Mouse (Mus musculus): Measurements from ENCODE around the gene Gm48552.

The Gm48552 gene

DNA sequence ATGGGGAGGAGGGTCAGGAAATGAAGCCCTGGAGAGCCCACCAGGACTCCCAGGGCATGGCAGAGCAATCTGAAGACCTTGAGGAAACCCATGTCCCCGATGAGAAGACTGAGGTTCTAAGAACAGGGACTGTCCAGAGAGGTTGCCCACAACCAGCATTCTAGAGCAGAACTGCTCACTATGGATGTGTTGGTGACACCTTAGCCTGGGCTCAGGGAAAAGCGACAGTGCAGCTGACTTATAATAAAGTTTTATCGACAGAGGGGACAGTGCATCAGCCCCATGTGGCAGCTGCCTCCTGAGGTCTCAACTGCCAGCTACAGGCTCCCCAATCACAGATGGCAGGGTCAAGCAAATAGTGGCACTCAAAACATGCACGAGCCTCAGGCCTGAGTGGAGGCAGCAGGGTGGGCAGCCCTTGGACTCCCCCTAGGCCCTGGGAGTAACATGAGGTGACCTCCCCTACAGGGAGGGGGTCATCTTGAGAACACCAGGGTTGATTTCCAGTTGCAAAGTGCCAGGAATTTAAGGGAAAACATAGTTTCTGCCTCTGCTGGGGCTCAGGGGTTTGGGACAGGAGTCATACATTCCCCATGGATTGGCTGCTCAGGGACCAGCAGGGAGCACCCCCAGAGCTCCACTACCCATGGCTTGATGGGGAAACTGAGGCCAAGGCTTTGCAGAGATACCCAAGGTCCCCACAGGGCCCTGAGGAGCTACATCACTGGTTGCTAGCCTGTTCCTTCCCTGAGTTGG, 32.4 kb downstream of the Gm48552 start:
- DNase-seq = no peak

DNA sequence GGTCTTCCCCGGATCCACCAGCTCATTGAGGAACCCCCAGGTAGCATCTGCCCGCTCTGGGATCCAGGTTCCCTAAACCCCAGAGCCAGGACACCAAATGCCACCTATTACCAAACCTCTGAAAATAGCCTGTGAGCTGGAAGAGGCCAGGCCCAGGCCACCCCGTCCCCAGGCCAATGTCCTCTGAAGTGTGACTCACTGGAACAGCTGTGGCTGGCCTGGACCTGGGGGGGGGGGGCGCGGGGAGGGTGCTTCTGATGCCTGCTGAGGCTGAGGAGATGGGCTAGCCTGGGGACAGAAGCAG, 32.9 kb downstream of the Gm48552 start:
- no peak for DNase-seq

DNA sequence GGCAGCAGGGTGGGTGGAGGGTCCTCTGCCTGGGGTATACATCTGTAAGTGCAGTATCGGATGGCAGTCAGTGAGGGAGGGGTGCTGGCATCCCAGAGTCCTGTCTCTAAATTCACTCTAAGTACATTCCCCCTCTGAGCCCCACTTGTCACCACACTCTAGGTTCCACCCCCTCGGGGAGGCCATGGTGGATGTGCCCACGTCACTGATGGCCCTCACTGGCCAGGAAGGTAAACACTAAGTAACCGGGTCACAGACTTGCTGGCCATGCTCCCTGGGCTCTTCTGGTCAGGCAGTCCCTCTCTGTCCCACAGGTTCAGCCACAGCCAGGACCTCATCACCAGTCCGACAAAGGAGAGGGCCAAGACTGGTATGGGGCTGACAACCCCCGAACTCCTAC, 33.4 kb downstream of the Gm48552 start:
- DNase-seq = no peak

DNA sequence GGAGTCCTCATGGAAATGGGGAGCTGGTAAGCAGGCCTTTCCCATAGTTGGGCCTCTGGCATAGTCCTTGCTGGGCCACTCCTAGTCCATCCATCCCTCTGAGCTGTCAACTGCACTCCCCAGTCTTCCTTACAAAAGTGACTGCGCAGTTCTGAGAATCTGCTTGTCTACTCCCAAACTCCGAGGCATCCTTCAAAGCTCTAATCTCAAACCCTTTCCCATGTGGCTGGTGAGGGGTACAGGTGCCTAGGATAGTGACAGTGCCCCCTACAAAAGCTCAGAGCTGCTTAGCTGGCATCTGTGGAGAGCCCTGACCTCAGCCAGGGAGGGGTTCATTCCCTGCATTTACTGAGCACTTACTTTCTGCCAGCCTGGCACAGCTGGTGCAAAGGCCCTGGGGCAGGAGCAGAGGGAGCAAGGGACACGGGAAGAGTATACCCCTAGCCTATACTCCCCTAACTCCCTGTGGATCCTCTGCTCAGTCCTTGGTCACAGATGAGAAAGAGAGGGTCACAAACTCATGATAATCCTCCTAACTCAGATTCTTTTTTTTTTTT, 33.9 kb downstream of the Gm48552 start:
- DNase-seq = no peak

DNA sequence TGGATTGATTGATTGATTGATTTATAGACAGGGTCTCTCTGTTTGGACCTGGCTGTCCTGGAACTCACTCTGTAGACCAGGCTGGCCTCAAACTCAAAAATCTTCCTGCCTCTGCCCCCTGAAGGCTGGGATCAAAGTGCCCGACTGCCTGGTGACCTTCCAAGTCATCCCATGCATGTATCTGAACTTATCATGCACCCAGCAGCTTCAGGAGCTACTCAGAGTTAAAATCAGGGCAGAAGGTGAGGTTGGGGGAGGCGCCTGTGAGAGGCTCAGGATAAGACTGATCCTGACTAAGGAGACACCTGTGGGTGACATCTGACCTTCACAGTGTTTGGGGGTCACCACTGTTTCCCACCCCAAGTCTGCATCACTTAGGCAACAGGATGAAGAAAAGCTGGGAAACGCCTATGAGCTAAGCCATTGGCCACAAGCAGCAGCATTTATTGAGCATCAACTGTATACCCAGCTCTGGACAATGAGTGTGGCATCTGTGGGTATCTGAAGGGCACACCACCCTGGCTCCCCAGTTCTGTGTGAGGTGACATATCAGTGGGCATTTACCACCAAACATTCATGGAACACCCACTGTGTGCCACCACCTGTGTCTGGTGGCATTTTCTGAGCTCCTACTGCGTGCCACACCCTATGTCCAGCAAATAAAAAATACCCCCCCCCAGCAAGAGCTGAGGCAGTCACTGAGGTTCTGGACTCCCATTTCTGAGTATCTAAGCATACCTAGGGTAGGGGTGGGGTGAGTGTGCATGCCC, 34.9 kb downstream of the Gm48552 start:
- DNase-seq = no peak

DNA sequence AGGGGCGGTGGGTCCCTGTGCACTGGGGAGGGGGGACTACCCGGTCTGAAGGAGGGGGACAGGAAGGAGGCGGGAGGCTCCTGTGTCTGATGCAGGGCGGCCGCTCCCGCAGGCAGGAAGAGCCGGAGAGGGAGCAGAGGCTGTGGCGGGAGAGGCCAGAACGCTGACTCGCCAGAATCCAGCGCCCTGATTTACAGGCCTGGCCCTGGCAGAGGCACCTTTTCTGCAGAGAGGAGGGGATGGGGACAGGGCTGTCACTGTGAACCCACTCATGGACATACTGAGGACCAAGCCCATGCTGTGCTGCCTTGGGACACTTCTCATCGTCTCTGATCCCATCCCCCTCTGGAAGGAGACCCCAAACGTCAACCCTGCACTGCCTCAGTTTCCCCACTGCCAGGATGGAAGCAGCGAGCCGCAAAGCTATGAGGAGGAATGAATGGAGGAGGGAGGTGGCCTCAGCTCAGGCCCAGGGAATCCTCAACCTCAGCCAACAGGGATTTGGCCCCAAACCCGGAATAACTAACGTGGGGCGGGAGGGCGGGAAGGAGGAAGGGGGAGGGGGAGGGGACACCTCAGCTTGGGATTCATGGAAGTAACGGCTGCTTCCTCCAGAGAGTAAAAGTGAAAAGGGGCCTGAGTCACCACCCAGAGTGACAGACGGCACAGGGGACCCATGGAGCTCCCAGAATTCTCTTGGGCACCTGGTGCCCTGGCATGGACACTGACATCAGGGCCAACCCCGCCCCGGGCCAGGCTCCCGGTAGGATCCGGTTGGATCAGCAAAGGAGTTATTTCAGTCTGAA, 35.6 kb downstream of the Gm48552 start:
- no peak for DNase-seq

DNA sequence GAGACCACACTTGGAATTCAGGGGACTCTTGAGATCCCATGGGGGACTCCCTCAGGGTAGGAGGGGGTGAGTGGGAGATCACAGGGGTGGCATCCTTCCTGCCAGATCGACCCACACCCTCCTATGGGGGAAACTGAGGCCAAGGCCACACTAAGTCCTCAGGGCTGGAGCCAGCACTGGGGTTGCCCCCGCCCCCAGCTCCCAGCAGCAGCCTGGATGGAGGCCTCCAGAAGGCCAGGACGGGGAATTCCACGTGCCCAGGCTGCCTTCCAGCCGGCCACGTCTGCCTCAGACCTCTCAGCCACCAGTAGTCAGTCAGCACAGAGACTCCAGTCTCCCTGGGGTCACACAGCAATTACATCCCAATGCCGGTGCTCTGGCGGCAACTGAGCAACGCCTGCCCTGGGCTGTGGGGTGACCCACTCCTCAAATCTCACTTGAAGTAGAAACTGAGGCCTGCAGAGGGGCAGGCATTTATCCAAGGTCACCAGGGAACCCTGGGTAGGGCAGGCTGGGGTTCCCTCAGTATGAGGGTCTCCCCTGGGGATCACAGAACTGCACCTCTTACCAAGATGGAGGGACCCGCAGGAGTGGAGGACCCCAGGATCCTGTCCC, 36.5 kb downstream of the Gm48552 start:
- DNase-seq = no peak

DNA sequence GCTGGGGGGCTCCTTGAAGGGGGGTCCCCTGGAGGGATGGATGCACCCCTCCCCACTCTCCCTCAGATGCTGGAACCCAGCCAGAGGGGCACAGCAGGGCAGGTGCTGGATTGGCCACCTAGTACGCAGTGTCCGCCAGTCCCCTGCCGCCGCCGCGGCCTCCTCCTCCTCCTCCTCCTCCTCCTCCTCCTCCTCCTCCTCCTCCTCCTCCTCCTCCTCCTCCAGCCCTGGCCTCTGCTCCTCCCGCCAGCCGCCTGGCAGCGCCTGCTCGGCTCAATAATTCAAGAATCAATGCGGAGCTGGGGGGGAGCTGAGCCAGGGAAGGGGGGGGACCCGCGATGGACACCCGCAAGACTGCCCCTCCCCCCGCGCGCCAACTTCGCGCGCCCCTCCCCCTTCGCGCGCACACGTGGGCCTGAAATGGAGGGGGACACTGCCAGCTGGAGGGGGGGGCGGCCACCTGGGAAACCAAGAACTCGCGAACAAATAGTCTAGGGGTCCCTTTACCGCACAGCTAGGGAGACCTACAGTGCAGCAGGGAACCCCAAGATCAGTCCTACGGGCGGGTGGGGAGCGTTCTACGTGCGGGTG, 37.4 kb downstream of the Gm48552 start:
- DNase-seq = no peak

DNA sequence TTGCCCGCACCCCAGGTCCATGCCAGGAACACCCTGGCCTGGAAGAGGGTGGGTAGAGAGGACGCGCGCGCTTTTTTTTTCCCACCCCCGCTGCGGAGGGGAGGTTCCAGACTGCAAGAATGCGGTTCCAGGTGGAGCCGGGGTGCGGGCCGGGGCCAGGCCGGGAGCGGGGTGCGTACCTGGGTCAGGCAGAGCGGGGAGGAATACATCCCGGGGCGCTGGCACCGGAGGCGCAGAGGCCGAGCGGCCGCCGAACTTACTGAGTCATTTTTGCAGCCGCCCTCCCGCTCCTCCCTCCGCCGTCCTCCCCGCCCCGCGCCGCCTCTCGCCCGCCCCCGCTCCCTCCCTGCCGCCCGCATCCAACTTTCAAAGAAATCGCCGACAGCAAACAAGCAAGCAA, 38.1 kb downstream of the Gm48552 start:
- DNase-seq = no peak

DNA sequence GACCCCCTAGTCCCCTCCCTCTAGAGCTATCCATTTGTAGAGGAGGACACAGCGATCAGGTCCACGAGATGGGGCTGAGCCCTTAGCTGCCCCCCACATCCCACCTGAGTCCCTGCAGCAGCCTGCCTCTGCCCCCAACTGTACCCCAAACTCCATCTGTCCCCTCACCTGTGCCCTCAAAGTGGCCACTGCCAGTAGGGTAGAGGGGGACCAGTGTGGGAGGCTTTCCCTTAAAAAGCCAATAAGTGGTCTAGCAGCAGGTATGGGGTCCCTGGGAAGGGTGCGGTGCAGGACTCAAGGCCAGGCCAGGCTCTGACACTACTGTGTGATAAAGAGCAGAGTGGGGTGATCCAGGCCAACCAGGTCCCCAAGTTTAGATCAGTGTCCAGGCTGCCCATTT, 38.5 kb downstream of the Gm48552 start:
- no peak for DNase-seq

DNA sequence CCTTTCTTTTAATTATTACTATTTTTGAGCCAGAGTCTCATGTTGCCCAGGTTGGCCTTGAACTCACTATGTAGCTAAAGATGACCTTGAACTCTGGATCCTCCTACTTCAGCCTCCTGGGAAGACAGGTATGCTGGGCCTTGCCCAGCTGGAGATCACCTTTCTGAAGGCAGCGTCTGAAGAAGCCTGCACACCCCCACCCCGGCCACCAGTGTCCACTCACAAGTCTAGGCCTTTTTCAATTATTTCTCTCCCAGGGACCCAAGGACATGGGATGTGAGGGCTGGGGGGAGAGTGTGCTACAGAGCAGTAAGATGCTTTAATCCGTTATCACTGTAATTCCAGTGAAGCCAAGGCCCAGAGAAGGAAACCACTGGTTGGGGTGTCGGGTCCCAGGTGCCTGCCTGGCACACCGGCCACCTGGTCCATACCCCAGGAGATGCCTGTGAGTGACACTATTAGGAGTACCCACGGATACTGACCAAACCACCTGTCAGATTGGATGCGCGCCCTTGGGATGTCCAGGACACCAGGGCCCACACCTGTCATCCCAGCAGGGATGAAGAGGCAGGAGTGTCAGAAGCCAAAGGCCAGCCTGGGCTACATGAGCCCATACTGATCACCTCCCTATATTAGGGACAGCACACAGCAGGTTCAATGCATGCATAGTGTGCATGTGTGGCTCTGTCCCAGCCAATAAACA, 39.1 kb downstream of the Gm48552 start:
- DNase-seq = no peak

DNA sequence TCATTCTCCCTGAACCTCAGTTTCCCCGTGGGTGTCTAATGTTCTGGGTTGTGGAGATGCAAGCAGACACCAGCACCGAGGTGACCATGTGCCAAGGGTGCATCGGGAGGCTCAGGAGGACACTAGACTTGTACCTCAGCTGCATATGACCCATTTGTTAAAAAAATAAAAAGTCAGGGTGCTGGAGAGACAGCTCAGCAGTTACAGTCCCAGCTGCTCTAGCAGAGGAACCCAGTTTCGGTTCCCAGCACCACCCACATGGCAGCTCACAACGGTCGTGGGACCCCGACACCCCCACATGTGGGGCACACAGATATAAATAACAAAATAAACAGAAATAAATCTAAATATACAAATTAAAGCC, 39.7 kb downstream of the Gm48552 start:
- DNase-seq = no peak

DNA sequence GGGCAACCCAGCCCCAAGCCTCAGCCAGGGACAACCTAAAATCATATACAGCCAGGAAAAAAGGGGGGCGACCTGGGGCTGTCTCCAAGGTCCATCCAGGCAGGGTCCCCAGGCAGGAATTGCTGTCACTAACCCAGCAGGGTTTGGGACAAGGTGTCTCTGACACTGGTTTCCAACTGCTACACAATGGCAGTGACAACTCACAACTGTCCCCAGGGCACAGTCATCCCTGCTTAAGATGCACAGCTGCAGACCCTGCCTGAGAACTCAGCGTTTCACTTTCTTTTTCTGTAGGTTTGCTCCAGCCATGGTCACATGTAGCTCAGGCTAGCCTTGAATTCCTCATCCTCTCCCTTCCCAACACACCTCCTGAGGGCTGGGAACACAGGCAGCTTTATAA, 40.3 kb downstream of the Gm48552 start:
- no peak for DNase-seq

DNA sequence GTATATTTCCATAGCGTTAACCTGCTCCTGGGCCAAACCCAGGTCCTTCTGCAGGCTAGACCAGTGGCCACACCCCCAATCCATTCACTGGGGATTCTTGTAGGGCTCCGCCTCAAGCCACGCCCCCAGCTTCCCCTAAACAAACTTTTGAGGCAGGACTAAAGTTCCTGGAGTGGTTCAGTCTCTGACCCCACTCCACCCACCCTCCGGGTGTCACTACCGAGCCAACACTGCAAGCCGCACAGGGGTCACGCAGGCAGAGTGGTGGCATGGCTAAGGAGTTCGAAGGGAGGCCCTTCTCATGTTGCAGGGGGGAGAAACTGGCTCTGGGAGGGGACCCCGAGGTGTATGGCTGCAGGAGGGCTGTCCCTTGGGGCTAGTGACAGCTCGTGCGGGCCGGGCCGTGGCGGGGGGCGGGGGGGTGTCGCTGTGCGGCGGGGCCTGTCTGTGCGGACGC, 40.8 kb downstream of the Gm48552 start:
- DNase-seq = peak; percentile 74

DNA sequence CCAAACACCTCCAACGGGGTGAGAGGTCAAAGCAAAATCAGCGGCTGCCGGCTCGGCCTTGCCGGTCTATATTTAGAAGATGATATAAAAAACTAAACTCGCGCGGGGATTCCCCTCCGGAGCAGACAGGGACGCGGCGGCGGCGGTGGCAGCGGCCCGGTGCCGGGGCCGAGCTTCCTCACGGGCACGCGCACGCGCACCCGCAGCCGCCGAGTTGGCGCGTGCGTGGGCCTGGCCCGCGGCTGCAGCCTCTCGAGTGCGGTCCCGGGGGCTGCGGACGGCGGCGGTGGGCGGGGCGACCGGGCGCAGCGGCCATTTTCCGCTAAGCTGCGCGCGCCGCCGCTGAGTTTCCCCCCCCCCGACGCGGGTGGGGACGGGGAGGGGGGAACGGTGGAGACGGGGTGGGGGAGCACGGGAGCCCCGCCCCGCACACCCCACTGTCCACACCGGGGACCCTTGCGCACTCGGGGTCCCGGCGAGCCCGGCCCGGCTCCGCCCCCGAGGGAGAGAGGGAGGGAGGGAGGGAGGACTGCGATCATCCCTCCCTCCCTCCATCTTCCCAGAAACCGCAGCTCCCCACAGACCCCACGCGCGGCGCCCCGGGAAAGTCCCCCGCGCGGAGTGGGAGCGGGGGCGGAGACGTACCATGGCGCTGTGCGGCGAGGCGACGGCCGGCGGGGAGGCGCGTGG, 41.5 kb downstream of the Gm48552 start:
- DNase-seq = peak; percentile 86

DNA sequence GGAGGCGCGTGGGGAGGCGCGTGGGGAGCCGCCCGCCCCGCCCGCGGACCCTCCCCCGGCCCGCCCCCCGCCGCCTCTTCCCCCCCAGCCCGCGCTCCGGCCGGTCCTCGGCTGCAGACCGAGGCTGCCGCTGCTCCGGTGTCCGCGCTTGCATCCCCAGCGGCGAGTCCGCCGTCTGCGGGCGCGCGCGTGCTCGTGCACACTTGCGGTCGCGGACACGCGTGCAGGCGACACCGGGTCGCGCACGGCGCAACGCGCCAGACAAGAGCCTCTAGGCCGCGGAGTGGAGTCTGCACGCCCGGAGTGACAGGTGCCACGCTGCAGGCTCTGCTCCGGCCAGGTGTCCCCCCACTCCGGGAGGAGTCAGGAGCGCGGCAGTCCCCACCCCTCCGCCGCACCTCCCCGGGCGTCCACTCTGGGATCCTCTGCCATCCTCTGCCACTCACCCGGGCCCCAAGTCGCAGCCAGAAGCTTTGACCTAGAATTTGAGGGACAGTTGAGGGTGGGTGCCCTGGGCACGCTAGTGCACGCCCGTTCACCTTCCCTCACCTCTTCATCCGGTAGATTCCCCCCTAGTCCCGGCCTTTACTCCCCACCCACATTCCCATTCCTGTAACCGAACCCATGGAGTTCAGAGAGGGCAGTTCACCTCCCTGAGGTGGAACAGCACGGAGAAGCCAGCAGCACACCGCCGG, 42.2 kb downstream of the Gm48552 start:
- peak; percentile 81 for DNase-seq

DNA sequence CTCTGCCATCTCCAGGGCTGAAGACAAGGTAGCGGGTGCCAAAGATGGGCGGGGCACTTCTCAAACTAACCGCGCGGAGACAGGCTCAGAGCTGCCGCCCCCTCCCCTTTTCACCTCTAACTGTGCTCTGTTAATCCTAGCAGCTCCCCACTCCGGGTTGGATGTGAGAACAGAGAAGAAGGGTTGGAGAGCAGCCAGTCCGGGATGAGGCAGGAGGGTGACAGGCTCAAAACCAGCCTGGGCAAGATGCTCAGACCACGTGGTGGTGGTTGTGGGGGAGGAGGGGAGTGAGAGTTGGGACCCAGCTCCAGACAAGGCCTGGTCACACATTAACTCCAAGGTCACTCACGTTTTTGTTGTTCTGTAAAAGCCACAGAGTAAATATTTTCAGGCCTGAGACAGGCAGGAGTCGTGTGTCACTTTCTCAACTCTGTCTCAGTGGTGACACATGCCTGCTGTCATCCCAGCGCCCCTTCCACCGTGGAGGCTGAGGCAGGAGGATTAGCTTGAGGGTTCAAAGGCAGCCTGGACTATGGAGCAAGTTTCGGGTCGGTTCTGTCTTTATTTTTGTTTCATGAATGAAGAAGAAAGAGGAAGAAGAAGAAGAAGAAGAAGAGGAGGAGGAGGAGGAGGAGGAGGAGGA, 42.8 kb downstream of the Gm48552 start:
- peak; percentile 64 for DNase-seq

DNA sequence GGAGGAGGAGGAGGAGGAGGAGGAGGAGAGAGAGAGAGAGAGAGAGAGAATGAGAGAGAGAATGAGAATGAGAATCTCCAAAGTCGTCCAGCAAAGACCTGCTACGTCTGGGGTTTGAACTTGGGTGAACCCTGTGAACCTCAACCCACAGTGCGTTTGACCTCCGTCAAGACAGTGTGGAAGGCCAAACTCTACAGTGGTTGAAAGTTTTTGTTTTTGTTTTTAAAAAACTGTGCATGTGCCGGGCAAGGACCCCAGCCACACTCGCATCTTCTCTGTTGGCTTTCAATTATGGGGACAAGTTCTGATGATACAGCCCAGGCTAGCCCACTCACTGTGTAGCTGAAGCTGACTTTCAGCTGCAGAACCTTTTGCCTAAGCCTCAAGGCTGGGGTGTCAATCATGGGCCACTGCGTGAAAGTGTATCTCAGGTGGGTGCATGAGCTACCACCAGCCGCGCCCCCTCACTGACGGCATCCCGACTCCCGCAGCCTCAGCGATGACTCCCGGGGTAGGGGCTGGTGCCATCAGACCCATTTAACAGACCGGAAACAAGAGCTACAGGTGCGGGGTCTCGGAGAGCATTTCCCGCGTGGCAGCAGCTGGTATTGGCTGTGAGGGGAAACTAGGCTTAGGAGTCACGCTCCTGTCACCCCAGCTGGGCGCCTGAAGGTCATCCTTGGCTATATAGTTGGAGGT, 43.5 kb downstream of the Gm48552 start:
- no peak for DNase-seq

DNA sequence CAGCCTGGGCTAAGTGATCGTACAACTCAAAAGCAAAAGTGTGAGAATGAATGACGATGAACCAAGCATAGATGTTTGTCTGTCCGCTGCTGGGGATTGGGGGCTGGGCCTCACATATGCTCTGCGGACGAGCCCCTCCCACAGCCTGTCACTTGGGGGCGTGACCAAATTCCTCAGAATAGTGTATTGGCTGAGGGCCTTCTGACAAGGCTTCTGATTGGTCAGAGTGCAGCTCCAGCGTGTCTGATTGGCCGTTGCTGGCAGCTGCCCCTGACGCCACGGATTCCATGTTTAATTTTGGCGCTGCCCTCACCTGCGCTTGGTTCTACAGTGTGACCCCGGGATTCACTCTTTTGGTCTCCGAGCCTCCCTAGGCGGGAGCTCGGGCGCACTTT, 44.1 kb downstream of the Gm48552 start:
- DNase-seq = peak; percentile 97
